Comparison of ENCODE assay signal across 28 mouse cellular contexts in genomic region chr1:73374531-73375375, GRCm38 (mm10).
DNase-seq lines count a peak whose midpoint lies in the region; ATAC-seq and TF ChIP-seq lines count a peak whose summit lies in the region.
"Had no signal": no experiment of that assay in that cellular context is flagged by ENCODE, and none has a peak within 500 bp of the region (broad histone marks: within the 10 kb centered on the region; RNA-seq: fewer than 3 reads in every experiment).

No protein-coding gene starts in this region.

- no peaks in the 10 kb centered on the region for H3K27me3 ChIP-seq in kidney, embryonic 14.5 days (ENCODE audit: control insufficient read depth, insufficient read depth, low read length)
- H3K27me3 ChIP-seq: forebrain, embryonic 13.5 days; heart, embryonic 15.5 days; hindbrain, embryonic 12.5 days; limb, embryonic 15.5 days; liver, embryonic 13.5 days; midbrain, embryonic 13.5 days; neural tube, embryonic 13.5 days had no signal

- H3K4me2 ChIP-seq in kidney, embryonic 14.5 days (replicated peaks; ENCODE audit: low read depth, low read length), result no peak overlapping the region
- H3K4me2 ChIP-seq: forebrain, embryonic 13.5 days; heart, embryonic 15.5 days; hindbrain, embryonic 12.5 days; limb, embryonic 15.5 days; liver, embryonic 13.5 days; midbrain, embryonic 13.5 days; neural tube, embryonic 13.5 days had no signal

- 78% methylated on average over 7 of the region's 7 CpGs for WGBS in kidney, embryonic 14.5 days

- H3K9me3 ChIP-seq in kidney, embryonic 14.5 days (ENCODE audit: control insufficient read depth, low read length), result no peaks in the 10 kb centered on the region
- H3K9me3 ChIP-seq: forebrain, embryonic 13.5 days; heart, embryonic 10.5 days; heart, embryonic 15.5 days; hindbrain, embryonic 12.5 days; limb, embryonic 10.5 days; limb, embryonic 15.5 days; liver, embryonic 13.5 days; midbrain, embryonic 13.5 days; neural tube, embryonic 13.5 days had no signal

- H3K4me1 ChIP-seq in kidney, embryonic 14.5 days (ENCODE audit: control insufficient read depth, insufficient read depth, low read length), result no peaks in the 10 kb centered on the region
- H3K4me1 ChIP-seq: forebrain, embryonic 13.5 days; hindbrain, embryonic 12.5 days; liver, embryonic 13.5 days; midbrain, embryonic 13.5 days; neural tube, embryonic 13.5 days had no signal

- H3K27ac ChIP-seq in gastrocnemius, adult 2 months, result peak overlapping the region; percentile 16; the same call in 1 of the 2 replicates
- no peak overlapping the region for H3K27ac ChIP-seq in kidney, embryonic 14.5 days (ENCODE audit: low read depth, low read length)
- H3K27ac ChIP-seq: forebrain, embryonic 13.5 days; heart, embryonic 10.5 days; heart, embryonic 15.5 days; hindbrain, embryonic 12.5 days; hindbrain, postnatal 0 days; limb, embryonic 10.5 days; limb, embryonic 15.5 days; liver, embryonic 13.5 days; macrophage; midbrain, embryonic 13.5 days; neural tube, embryonic 13.5 days had no signal

- ATAC-seq in kidney, embryonic 14.5 days (ENCODE audit: low FRiP score, low TSS enrichment), result no peak
- ATAC-seq: CD4-positive, CD25-positive, alpha-beta regulatory T cell, adult 4 months; forebrain, embryonic 13.5 days; hindbrain, postnatal 0 days; intestine, postnatal 0 days; lung, postnatal 0 days; midbrain, embryonic 13.5 days had no signal

- no peak for TF ChIP-seq CTCF in gastrocnemius, adult 2 months (IDR thresholded peaks at IDR 0.05)

- H3K9ac ChIP-seq in kidney, embryonic 14.5 days (ENCODE audit: low read depth, low read length), result no peak overlapping the region
- H3K9ac ChIP-seq: forebrain, embryonic 13.5 days; heart, embryonic 15.5 days; hindbrain, embryonic 12.5 days; limb, embryonic 15.5 days; liver, embryonic 13.5 days; midbrain, embryonic 13.5 days; neural tube, embryonic 13.5 days had no signal

- H3K4me3 ChIP-seq in gastrocnemius, adult 2 months, result no peak overlapping the region
- no peak overlapping the region for H3K4me3 ChIP-seq in kidney, embryonic 14.5 days (ENCODE audit: low read length)
- H3K4me3 ChIP-seq: forebrain, embryonic 13.5 days; heart, embryonic 10.5 days; heart, embryonic 15.5 days; hindbrain, embryonic 12.5 days; limb, embryonic 10.5 days; limb, embryonic 15.5 days; liver, embryonic 13.5 days; midbrain, embryonic 13.5 days; neural tube, embryonic 13.5 days had no signal

- no peaks in the 10 kb centered on the region for H3K36me3 ChIP-seq in kidney, embryonic 14.5 days (ENCODE audit: control insufficient read depth, insufficient read depth, low read length)
- H3K36me3 ChIP-seq: heart, embryonic 10.5 days; heart, embryonic 15.5 days; hindbrain, embryonic 12.5 days; limb, embryonic 10.5 days; limb, embryonic 15.5 days; liver, embryonic 13.5 days; midbrain, embryonic 13.5 days; neural tube, embryonic 13.5 days had no signal

- DNase-seq in gastrocnemius, adult 2 months, result no peak
- no peak for DNase-seq in gastrocnemius, postnatal 36 days
- peak; percentile 10 for DNase-seq in kidney, adult 18-20 months
- DNase-seq in kidney, postnatal 14 days, result peak; percentile 39
- peak; percentile 14 for DNase-seq in yolk sac, embryonic 10.5 days (ENCODE audit: low spot score)
- no peak for DNase-seq in lung, postnatal 14 days
- DNase-seq: cerebellum, adult 11 months; cerebellum, adult 9-10 months; cerebellum, postnatal 36 days; liver, embryonic 13.5 days; lung, adult 18-20 months; right cerebral cortex, postnatal 4 days; thymus, adult 2 months; thymus, postnatal 36 days had no signal

- intact Hi-C loops in gastrocnemius, adult 2 months (cut with DNase I), result no loop called here
- intact Hi-C loops in gastrocnemius, postnatal 36 days (cut with DNase I), result no loop called here

Comparison
In these comparisons a context has a peak if more than half of its experiments do, and no peak if none do; other contexts are left out.
1. DNase-seq: peak in kidney, adult 18-20 months (single experiment), kidney, postnatal 14 days (single experiment) and yolk sac, embryonic 10.5 days (single experiment); none in gastrocnemius, adult 2 months (single experiment), gastrocnemius, postnatal 36 days (0 of 2) and lung, postnatal 14 days (single experiment).